Mouse (Mus musculus): Measurements from ENCODE around the gene Itga7. TPM values are rescaled to one million over a fixed set of nuclear protein-coding genes. Genes with fewer than 3 reads are reported as not detected.
A peak's percentile ranks its signal among the peaks of the same experiment; 100 is the strongest.

Gene Itga7
- polyA plus RNA-seq, 1 experiment from 2014 or later = 5.2 TPM

DNA sequence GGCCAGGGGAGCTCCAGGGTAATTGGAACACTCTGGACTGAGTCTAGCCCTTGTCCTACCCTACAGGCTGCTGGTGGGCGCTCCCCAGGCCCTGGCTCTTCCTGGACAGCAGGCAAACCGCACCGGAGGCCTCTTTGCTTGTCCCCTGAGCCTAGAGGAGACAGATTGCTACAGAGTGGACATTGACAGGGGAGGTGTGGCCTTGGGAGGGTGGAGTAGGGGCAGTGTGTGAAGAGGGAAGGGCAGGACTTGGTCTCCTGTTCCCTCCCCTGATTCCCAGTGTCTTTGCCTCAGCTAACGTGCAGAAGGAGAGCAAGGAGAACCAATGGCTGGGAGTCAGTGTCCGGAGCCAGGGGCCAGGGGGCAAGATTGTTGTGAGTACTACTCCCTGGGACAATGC lies 5.4 kb downstream of the Itga7 start:
- peaks cover 21% of the 10 kb centered on the region for H3K27me3 ChIP-seq (replicated peaks)
- WGBS = 52% methylated on average over 5 of the region's 5 CpGs
- no peak overlapping the region for H3K9ac ChIP-seq
- no peak for ATAC-seq (ENCODE audit: insufficient read depth, low FRiP score, low read depth)
- no peak overlapping the region for H3K4me2 ChIP-seq
- H3K4me3 ChIP-seq (replicated peaks) = no peak overlapping the region
- no peak overlapping the region for H3K27ac ChIP-seq
- H3K4me1 ChIP-seq = 0 out of 2 replicates have a peak, but pooled peaks cover 2% of the 10 kb centered on the region
- H3K9me3 ChIP-seq = no peaks in the 10 kb centered on the region
- no peaks in the 10 kb centered on the region for H3K36me3 ChIP-seq

DNA sequence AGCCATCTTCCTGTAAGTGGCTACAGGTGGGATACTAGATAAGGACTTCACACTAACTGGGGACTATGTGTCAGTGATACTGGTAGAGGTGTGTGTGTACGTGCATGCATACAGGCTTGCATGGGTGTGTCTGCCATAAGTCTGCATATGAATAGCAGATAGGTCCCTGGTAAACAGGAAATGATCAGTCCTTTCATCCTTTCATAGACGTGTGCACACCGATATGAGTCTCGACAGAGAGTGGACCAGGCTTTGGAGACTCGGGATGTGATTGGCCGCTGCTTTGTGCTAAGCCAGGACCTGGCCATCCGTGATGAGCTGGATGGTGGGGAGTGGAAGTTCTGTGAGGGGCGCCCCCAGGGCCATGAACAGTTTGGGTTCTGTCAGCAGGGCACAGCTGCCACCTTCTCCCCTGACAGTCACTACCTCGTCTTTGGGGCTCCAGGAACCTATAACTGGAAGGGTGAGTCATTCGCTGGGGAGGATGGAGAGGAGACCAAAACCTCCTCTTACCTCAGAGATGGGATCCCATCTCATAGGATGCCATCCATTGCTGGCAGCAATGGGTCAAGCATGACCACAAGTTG lies 7.0 kb downstream of the Itga7 start:
- no peaks in the 10 kb centered on the region for H3K9me3 ChIP-seq
- H3K9ac ChIP-seq = no peak overlapping the region
- no peak for ATAC-seq (ENCODE audit: insufficient read depth, low FRiP score, low read depth)
- WGBS = 77% methylated on average over 10 of the region's 10 CpGs
- H3K4me3 ChIP-seq (replicated peaks) = no peak overlapping the region
- H3K4me1 ChIP-seq = no peaks in the 10 kb centered on the region
- H3K27ac ChIP-seq = no peak overlapping the region
- H3K36me3 ChIP-seq = no peaks in the 10 kb centered on the region
- no peak overlapping the region for H3K4me2 ChIP-seq
- H3K27me3 ChIP-seq (replicated peaks) = 0 out of 2 replicates have a peak, but pooled peaks cover 5% of the 10 kb centered on the region

GRCm38 (mm10) chr10:128945675-128946074 lies 12.1 kb downstream of the Itga7 start:
- Histone ChIP-seq H3K9me3 (no peaks in the 10 kb centered on the region), H3K4me1 (no peaks in the 10 kb centered on the region), H3K4me2 (no peak overlapping the region), H3K27me3 (replicated peaks) (no peaks in the 10 kb centered on the region), H3K27ac (no peak overlapping the region), H3K36me3 (no peaks in the 10 kb centered on the region), H3K9ac (no peak overlapping the region), H3K4me3 (replicated peaks) (no peak overlapping the region)
- ATAC-seq (ENCODE audit: insufficient read depth, low FRiP score, low read depth) = no peak
- WGBS = 19% methylated on average over 3 of the region's 3 CpGs

DNA sequence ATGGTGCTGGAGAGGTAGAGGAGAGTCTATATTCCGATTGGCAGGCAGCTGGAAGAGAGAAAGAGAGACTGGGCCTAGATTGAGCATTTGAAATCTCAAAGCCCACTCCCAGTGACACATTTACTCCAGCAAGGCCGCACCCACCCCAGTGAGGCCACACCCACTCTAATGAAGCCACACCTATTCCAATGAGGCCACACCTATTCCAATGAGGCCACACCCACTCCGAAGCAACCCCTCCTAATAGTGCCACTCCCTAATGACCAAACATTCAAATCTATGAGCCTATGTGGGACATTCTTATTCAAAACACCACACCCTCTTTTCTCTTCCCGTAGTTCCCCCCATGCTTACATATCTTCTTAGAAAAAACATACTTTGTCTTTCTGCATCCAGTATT lies 13.9 kb downstream of the Itga7 start:
- Histone ChIP-seq H3K36me3 (no peaks in the 10 kb centered on the region), H3K9me3 (no peaks in the 10 kb centered on the region), H3K27ac (no peak overlapping the region), H3K4me3 (replicated peaks) (no peak overlapping the region), H3K27me3 (replicated peaks) (no peaks in the 10 kb centered on the region), H3K4me2 (no peak overlapping the region), H3K4me1 (no peaks in the 10 kb centered on the region), H3K9ac (no peak overlapping the region)
- 81% methylated on average over 4 of the region's 4 CpGs for WGBS
- no peak for ATAC-seq (ENCODE audit: insufficient read depth, low FRiP score, low read depth)

- Histone ChIP-seq H3K4me2 (no peak overlapping the region), H3K4me1 (no peaks in the 10 kb centered on the region), H3K4me3 (replicated peaks) (no peak overlapping the region), H3K27ac (no peak overlapping the region), H3K9ac (no peak overlapping the region), H3K27me3 (replicated peaks) (no peaks in the 10 kb centered on the region), H3K36me3 (no peaks in the 10 kb centered on the region), H3K9me3 (no peaks in the 10 kb centered on the region)
- ATAC-seq (ENCODE audit: insufficient read depth, low FRiP score, low read depth) = no peak
- 52% methylated on average over 16 of the region's 16 CpGs for WGBS
Measured at GRCm38 (mm10) chr10:128950208-128950887, 16.7 kb downstream of the Itga7 start.

DNA sequence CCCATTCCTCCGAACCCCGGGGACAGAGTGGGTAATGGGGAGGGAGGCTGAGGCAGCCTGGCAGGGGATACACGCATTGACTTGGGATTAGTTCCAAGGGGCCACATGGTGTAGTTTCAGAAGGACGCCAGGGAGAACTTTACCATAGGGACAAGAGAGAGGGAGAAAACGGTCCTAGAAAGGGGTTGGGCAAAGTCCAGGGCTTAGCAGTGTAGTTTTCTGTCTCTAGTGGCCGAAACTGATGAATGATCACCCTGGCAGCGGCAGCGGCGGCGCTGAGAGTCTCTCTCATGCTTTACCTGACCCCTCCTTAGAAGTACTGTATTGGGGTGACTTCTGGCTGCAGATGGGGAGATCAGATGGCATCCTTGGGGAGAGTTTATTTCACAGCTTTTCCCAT lies 24.7 kb downstream of the Itga7 start:
- Histone ChIP-seq H3K27me3 (replicated peaks) (no peaks in the 10 kb centered on the region), H3K4me1 (peaks cover 5% of the 10 kb centered on the region; the same call in 1 of the 2 replicates), H3K4me3 (replicated peaks) (no peak overlapping the region), H3K9ac (no peak overlapping the region), H3K36me3 (no peaks in the 10 kb centered on the region), H3K9me3 (no peaks in the 10 kb centered on the region), H3K27ac (no peak overlapping the region), H3K4me2 (no peak overlapping the region)
- no peak for ATAC-seq (ENCODE audit: insufficient read depth, low FRiP score, low read depth)
- 77% methylated on average over 10 of the region's 10 CpGs for whole genome bisulfite sequencing

DNA sequence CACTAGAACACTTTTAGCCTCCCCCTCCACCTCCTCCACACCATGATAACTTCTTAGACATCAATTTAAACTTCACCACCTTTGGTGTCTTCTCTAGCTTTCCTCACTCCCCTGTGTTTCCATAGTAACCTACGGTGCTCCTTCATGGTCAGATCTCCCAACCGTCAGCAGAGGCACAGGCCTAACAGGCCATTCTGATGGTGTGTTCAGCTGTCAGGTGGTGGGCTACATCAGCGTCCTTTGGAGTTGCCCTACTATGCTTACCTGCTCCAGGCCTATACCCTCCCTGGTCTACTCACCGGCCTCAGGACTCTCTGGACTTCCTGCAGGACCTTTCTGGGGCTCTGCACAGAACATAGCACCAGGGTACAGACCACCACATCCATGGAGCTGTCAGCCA lies 26.5 kb downstream of the Itga7 start:
- Histone ChIP-seq H3K4me1 (peaks cover 5% of the 10 kb centered on the region; the same call in 1 of the 2 replicates), H3K36me3 (no peaks in the 10 kb centered on the region), H3K9ac (no peak overlapping the region), H3K9me3 (no peaks in the 10 kb centered on the region), H3K4me3 (replicated peaks) (no peak overlapping the region), H3K27me3 (replicated peaks) (no peaks in the 10 kb centered on the region), H3K4me2 (no peak overlapping the region), H3K27ac (no peak overlapping the region)
- ATAC-seq (ENCODE audit: insufficient read depth, low FRiP score, low read depth) = no peak
- 64% methylated on average over 4 of the region's 4 CpGs for WGBS

DNA sequence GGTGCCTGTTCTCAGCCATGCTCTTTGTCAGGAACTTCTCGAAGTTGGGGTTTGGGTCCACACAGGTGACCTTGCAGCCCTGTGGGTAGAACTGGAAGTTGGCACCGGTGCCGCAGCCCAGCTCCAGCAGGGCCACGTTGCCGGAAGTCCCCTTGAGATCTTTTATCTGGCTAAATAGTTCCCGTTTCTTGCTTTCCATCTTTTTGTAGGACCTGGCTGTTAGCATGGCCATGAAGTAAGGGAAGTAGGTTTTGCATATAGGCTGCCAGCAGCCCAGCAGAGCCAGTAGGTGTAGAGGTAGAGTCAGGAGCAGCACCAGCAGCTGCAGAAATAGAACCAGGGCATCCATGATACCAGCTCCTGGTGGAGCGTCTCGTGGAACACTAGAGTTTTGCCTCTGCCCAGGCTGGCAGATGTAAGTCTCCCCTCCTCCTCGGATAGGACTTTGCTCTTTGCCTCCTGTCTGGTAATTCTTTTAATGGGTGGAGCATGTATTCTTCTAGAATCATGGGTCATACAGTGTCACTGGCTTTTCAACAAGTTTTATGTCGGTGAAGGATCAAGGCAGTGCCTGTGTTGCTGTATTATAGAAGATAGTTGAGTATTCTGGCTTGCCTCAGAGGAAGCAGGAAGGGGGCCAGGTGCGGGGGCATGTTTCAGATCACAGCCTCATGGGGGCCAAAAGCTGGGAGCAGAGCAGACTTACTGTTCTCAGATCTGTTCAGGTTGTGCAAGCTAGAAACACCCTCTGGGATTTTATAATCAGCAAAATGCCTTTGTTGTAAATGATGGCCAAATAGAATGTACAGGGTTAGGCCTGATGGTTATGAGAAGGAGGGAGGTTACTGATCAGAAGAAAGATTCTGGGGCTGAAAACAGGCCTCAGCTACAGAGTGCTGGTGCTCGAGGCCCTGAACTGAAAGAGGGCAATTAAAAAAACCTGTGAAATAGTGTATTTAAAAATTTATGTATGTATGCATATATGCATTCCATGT lies 27.3 kb downstream of the Itga7 start, which contains the start of gene Mettl7b:
Gene Mettl7b (minus strand): TSS at position 399 of the 995 bp plus-strand sequence.
- H3K4me2 ChIP-seq = no peak within 1 kb of the TSS
- H3K9me3 ChIP-seq = no peaks in the 10 kb centered on the region
- no peak for ATAC-seq (ENCODE audit: insufficient read depth, low FRiP score, low read depth)
- no peak within 1 kb of the TSS for H3K27ac ChIP-seq
- no peak within 1 kb of the TSS for H3K9ac ChIP-seq
- H3K4me1 ChIP-seq = peaks cover 5% of the 10 kb centered on the region; the same call in 1 of the 2 replicates
- H3K4me3 ChIP-seq (replicated peaks) = no peak within 1 kb of the TSS
- 70% methylated on average over 12 of the region's 12 CpGs for WGBS
- no peaks in the 10 kb centered on the region for H3K36me3 ChIP-seq
- no peaks in the 10 kb centered on the region for H3K27me3 ChIP-seq (replicated peaks)

DNA sequence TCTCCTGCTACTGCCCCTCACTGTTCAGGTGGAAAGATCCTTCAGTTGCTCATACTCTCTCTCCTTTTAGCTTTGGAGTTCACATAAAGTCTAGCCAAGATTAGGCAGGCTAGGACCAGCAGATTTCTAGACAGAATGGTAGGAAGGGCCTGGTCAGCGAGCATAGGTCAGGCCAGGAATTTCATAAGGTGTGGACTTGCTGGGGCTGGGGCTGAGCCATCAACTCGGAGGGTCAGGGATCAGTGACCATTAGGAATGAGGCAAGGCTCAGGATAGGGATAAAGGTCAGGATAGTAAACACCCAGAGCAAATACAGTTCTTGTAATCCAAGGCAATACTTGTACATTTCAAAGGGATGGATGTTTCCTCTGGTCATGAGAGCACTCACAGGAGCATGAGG lies 31.3 kb downstream of the Itga7 start:
- ATAC-seq (ENCODE audit: insufficient read depth, low FRiP score, low read depth) = no peak
- Histone ChIP-seq H3K4me1 (peaks cover 12% of the 10 kb centered on the region), H3K9ac (no peak overlapping the region), H3K4me2 (no peak overlapping the region), H3K9me3 (no peaks in the 10 kb centered on the region), H3K4me3 (replicated peaks) (no peak overlapping the region), H3K36me3 (no peaks in the 10 kb centered on the region), H3K27ac (no peak overlapping the region), H3K27me3 (replicated peaks) (no peaks in the 10 kb centered on the region)
- 60% methylated on average over 2 of the region's 2 CpGs for WGBS

GRCm38 (mm10) chr10:128965871-128966270 lies 32.3 kb downstream of the Itga7 start:
- WGBS = 57% methylated on average over 6 of the region's 6 CpGs
- peak overlapping the region; percentile 31; the same call in 1 of the 2 replicates for H3K27ac ChIP-seq
- H3K4me1 ChIP-seq = peaks cover 8% of the 10 kb centered on the region; the same call in 1 of the 2 replicates
- no peaks in the 10 kb centered on the region for H3K9me3 ChIP-seq
- H3K27me3 ChIP-seq (replicated peaks) = no peaks in the 10 kb centered on the region
- no peak overlapping the region for H3K4me2 ChIP-seq
- no peak overlapping the region for H3K9ac ChIP-seq
- no peak overlapping the region for H3K4me3 ChIP-seq (replicated peaks)
- ATAC-seq (ENCODE audit: insufficient read depth, low FRiP score, low read depth) = no peak
- H3K36me3 ChIP-seq = no peaks in the 10 kb centered on the region

- Histone ChIP-seq H3K4me3 (replicated peaks) (no peak overlapping the region), H3K9ac (no peak overlapping the region), H3K4me1 (peaks cover 8% of the 10 kb centered on the region; the same call in 1 of the 2 replicates), H3K36me3 (no peaks in the 10 kb centered on the region), H3K4me2 (no peak overlapping the region), H3K27me3 (replicated peaks) (no peaks in the 10 kb centered on the region), H3K27ac (peak overlapping the region; percentile 63; the same call in 1 of the 2 replicates), H3K9me3 (no peaks in the 10 kb centered on the region)
- ATAC-seq (ENCODE audit: insufficient read depth, low FRiP score, low read depth) = peak; percentile 92
- WGBS = 7% methylated on average over 1 of the region's 1 CpGs
Measured at GRCm38 (mm10) chr10:128968341-128968749, 34.7 kb downstream of the Itga7 start.
